Mouse (Mus musculus) myocyte (in vitro differentiated cells): ENCODE results near the gene P2rx6. TPM values are rescaled to one million over a fixed set of nuclear protein-coding genes. Genes with fewer than 3 reads are reported as not detected.

ENCODE experiments used
- H3K27me3 ChIP-seq: one replicate; pipeline ENCODE4 v1.6.1; 2011; ENCODE audit not compliant: control insufficient read depth, insufficient read depth, insufficient read length
- H3K36me3 ChIP-seq: one replicate; pipeline ENCODE4 v1.6.1; 2011; ENCODE audit not compliant: control insufficient read depth, insufficient read depth
- H3K4me2 ChIP-seq: one replicate; pipeline ENCODE4 v1.6.1; 2011; ENCODE audit warnings: low read depth, control low read depth
- H3K4me3 ChIP-seq: one replicate; pipeline ENCODE4 v1.5.1; 2011; ENCODE audit warnings: mild to moderate bottlenecking, control low read depth, moderate library complexity
- H3K79me2 ChIP-seq: one replicate; pipeline ENCODE4 v1.6.1; 2011; ENCODE audit not compliant: control insufficient read depth, insufficient read depth
- H3ac ChIP-seq: one replicate; pipeline ENCODE4 v1.6.1; 2011; ENCODE audit not compliant: control insufficient read depth, insufficient read length
- CEBPB ChIP-seq: IDR thresholded peaks from 2 replicates; pipeline ENCODE4 v1.6.1; 2011; ENCODE audit warnings: mild to moderate bottlenecking, moderate library complexity; ENCODE audit not compliant: poor library complexity, insufficient read depth, severe bottlenecking
- E2F4 ChIP-seq: IDR thresholded peaks from one replicate; pipeline ENCODE4 v1.6.1; 2011; ENCODE audit warnings: mild to moderate bottlenecking, control low read depth, moderate library complexity; ENCODE audit not compliant: insufficient read depth
- MAX ChIP-seq: IDR thresholded peaks from one replicate; pipeline ENCODE4 v1.6.1; 2011; ENCODE audit warnings: low read depth, mild to moderate bottlenecking, control low read depth
- MYOD1 ChIP-seq, 3 experiments: IDR thresholded peaks; one replicate each; pipeline ENCODE4 v1.6.1; 2011; ENCODE audit warnings: control low read depth in 2 of 3, low read depth in 2 of 3, mild to moderate bottlenecking in 2 of 3, moderate library complexity in 1 of 3; ENCODE audit not compliant: insufficient read length in 2 of 3, control insufficient read depth in 1 of 3
- MYOG ChIP-seq, 3 experiments: IDR thresholded peaks; one replicate each; pipeline ENCODE4 v1.6.1; 2011; ENCODE audit warnings: control low read depth in 2 of 3, low read depth in 2 of 3, mild to moderate bottlenecking in 2 of 3; ENCODE audit not compliant: insufficient read length in 2 of 3, control insufficient read depth in 1 of 3, insufficient read depth in 1 of 3
- POLR2A ChIP-seq: IDR thresholded peaks from one replicate; pipeline ENCODE4 v1.6.1; 2011; ENCODE audit warnings: low read depth, mild to moderate bottlenecking, control low read depth, moderate library complexity; ENCODE audit not compliant: insufficient read length
- POLR2AphosphoS2 ChIP-seq: IDR thresholded peaks from one replicate; pipeline ENCODE4 v1.6.1; 2011; ENCODE audit warnings: low read depth, control low read depth; ENCODE audit not compliant: insufficient read length
- REST ChIP-seq: IDR thresholded peaks from one replicate; pipeline ENCODE4 v1.6.1; 2011; ENCODE audit warnings: mild to moderate bottlenecking, control low read depth, moderate library complexity; ENCODE audit not compliant: insufficient read depth, insufficient read length
- SRF ChIP-seq: IDR thresholded peaks from one replicate; pipeline ENCODE4 v1.6.1; 2011; ENCODE audit warnings: low read depth; ENCODE audit not compliant: control insufficient read depth, insufficient read length
- TCF12 ChIP-seq: IDR thresholded peaks from one replicate; pipeline ENCODE4 v1.6.1; 2011; ENCODE audit warnings: mild to moderate bottlenecking, control low read depth; ENCODE audit not compliant: poor library complexity, insufficient read depth, severe bottlenecking
- TCF3 ChIP-seq: IDR thresholded peaks from one replicate; pipeline ENCODE4 v1.6.1; 2011; ENCODE audit warnings: low read depth, control low read depth; ENCODE audit not compliant: insufficient read length
- USF1 ChIP-seq: IDR thresholded peaks from one replicate; pipeline ENCODE4 v1.6.1; 2011; ENCODE audit warnings: low read depth, mild to moderate bottlenecking, control low read depth, moderate library complexity
- polyA plus RNA-seq: library from polyadenylated mRNA; unstranded; fragments of >200 nt; fragmentation: generic; extraction: Trizol; gene quantifications from one replicate; pipeline ENCODE4 v1.2.1, GENCODE M21; 2012; ENCODE audit warnings: missing spikeins

The P2rx6 gene
- polyA plus RNA-seq = 3.3 TPM

- Histone ChIP-seq H3K27me3 (no peaks in the 10 kb centered on the region), H3K4me2 (peak within 1 kb of the TSS; percentile 100), H3ac (no peak within 1 kb of the TSS), H3K36me3 (no peaks in the 10 kb centered on the region), H3K79me2 (no peaks in the 10 kb centered on the region), H3K4me3 (peak within 1 kb of the TSS; percentile 22)
- TF ChIP-seq SRF (peak; percentile 54), POLR2A (peak; percentile 54), E2F4 (no peak), MYOG (IDR thresholded peaks at IDR 0.05; ENCODE audit: control insufficient read depth in 1 of 3, insufficient read depth in 1 of 3, insufficient read length in 2 of 3, low read depth in 2 of 3) (peak; percentile 0 to 67 (median 28)), USF1 (no peak), TCF12 (no peak), CEBPB (0 out of 2 replicates have a peak, but pooled peaks have one; percentile 21), MYOD1 (IDR thresholded peaks at IDR 0.05; ENCODE audit: control insufficient read depth in 1 of 3, insufficient read length in 2 of 3, low read depth in 2 of 3) (peak in 2 of 3 experiments; percentile 53 to 57), REST (no peak), MAX (no peak)
Observed at GRCm38 (mm10) chr16:17561751-17562208, at the start of gene P2rx6. Gene P2rx6 (plus strand): TSS chr16:17561885.

DNA sequence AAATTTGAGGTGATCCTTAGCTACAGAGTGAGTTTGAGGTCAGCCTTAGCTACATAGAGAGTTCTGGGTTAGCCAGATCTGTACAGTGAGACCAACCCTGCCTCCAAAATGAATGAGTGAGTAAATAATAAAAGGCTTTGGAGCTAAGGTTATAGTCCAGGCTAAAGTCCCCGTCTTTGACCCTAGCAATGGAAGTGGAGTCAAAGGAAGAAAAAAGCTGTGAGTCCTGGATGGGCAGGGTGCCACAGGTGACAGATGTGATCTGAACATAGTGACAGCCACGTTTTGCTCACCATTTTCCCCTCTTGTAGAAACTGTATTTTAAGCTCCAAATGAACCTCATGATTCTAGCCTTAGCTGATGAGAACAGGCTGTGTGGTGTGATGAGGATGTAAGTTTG, 42.8 kb upstream of the P2rx6 start:
- Histone ChIP-seq H3K27me3 (no peaks in the 10 kb centered on the region), H3K79me2 (no peaks in the 10 kb centered on the region), H3K4me3 (no peak overlapping the region), H3K4me2 (no peak overlapping the region), H3K36me3 (peaks cover 45% of the 10 kb centered on the region), H3ac (no peak overlapping the region)
- TF ChIP-seq REST = no peak
- no peak for TF ChIP-seq TCF12
- TF ChIP-seq MAX = no peak
- no peak for TF ChIP-seq MYOD1 (IDR thresholded peaks at IDR 0.05; ENCODE audit: control insufficient read depth in 1 of 3, insufficient read length in 2 of 3, low read depth in 2 of 3)
- no peak for TF ChIP-seq MYOG (IDR thresholded peaks at IDR 0.05; ENCODE audit: control insufficient read depth in 1 of 3, insufficient read depth in 1 of 3, insufficient read length in 2 of 3, low read depth in 2 of 3)
- TF ChIP-seq POLR2AphosphoS2 = no peak
- TF ChIP-seq SRF = no peak
- no peak for TF ChIP-seq USF1
- TF ChIP-seq TCF3 = no peak
- TF ChIP-seq CEBPB = no peak

- no peak for TF ChIP-seq E2F4
- TF ChIP-seq POLR2AphosphoS2 = peak; percentile 31
- Histone ChIP-seq H3K36me3 (peaks cover 51% of the 10 kb centered on the region), H3K27me3 (no peaks in the 10 kb centered on the region), H3K79me2 (no peaks in the 10 kb centered on the region), H3K4me3 (no peak overlapping the region), H3K4me2 (no peak overlapping the region), H3ac (no peak overlapping the region)
Observed at GRCm38 (mm10) chr16:17524156-17524555, 37.5 kb upstream of the P2rx6 start.

GRCm38 (mm10) chr16:17525524-17525923, 36.2 kb upstream of the P2rx6 start:
- Histone ChIP-seq H3ac (no peak overlapping the region), H3K36me3 (peaks cover 44% of the 10 kb centered on the region), H3K4me2 (no peak overlapping the region), H3K79me2 (no peaks in the 10 kb centered on the region), H3K4me3 (no peak overlapping the region), H3K27me3 (no peaks in the 10 kb centered on the region)
- TF ChIP-seq MYOD1 (IDR thresholded peaks at IDR 0.05; ENCODE audit: control insufficient read depth in 1 of 3, insufficient read length in 2 of 3, low read depth in 2 of 3) = peak in 2 of 3 experiments; percentile 82 to 88
- no peak for TF ChIP-seq SRF

GRCm38 (mm10) chr16:17526223-17526622, 35.5 kb upstream of the P2rx6 start:
- Histone ChIP-seq H3K36me3 (peaks cover 42% of the 10 kb centered on the region), H3K27me3 (no peaks in the 10 kb centered on the region), H3K79me2 (no peaks in the 10 kb centered on the region), H3K4me2 (no peak overlapping the region), H3K4me3 (no peak overlapping the region), H3ac (no peak overlapping the region)
- TF ChIP-seq POLR2AphosphoS2 (no peak), POLR2A (no peak), E2F4 (no peak), MAX (no peak), USF1 (no peak), CEBPB (no peak), MYOG (IDR thresholded peaks at IDR 0.05; ENCODE audit: control insufficient read depth in 1 of 3, insufficient read depth in 1 of 3, insufficient read length in 2 of 3, low read depth in 2 of 3) (no peak), MYOD1 (IDR thresholded peaks at IDR 0.05; ENCODE audit: control insufficient read depth in 1 of 3, insufficient read length in 2 of 3, low read depth in 2 of 3) (no peak), TCF12 (no peak), REST (no peak), TCF3 (no peak), SRF (no peak)
